Comparison of ENCODE assay signal across 8 mouse cellular contexts in the genomic region with DNA sequence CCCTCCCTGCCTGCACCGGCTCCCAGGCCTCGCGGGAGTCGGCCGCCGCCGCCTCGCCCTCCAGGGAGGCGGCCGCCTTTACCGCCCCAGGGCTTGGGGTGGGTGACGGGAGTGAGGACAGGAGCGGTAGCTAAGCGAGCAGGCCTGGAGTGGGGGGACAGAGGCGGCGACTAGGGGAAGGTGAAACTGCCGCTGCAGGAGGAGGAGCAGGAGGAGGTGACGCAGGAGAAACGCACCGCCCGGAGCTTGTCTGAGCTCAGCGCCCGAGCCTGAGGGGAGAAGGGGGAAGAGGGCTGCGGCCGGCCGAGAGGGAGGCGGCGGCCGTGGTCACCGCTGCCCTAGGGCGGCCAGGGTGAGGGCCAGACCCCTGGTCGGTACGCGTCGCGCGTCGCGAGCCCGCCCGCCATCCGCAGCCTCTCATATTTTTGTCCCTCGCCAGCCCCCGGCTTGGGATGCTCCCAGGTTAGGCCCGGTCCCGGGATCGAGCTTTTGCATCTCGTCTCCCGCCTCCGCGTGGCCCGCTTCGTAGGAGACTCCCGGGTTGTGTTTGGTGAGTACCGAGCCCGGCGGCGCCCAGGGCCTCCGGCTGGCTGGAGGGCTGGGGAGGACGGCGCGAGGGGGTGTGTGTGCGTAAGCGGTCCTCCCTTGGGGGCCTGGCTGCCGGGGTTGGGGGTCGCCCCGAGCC. TPM values are rescaled to one million over a fixed set of nuclear protein-coding genes. Genes with fewer than 3 reads are reported as not detected.
A peak's percentile ranks its signal among the peaks of the same experiment; 100 is the strongest.
DNase-seq lines count a peak whose midpoint lies in the region; ATAC-seq and TF ChIP-seq lines count a peak whose summit lies in the region.

No protein-coding gene starts in this region.

- ATAC-seq in forebrain, postnatal 0 days: peak; percentile 12
- peak; percentile 41 for ATAC-seq in lung, embryonic 15.5 days (ENCODE audit: borderline replicate concordance, extremely low read depth, low FRiP score, low TSS enrichment)

- H3K4me2 ChIP-seq in forebrain, postnatal 0 days (ENCODE audit: low read depth): peak overlapping the region; percentile 49
- H3K4me2 ChIP-seq in lung, embryonic 15.5 days: peak overlapping the region; percentile 53

- TF ChIP-seq POLR2A in olfactory bulb, adult 2 months (IDR thresholded peaks at IDR 0.05; ENCODE audit: insufficient read depth, low read depth, low read length): no peak; the same call in 1 of the 2 replicates

- DNase-seq in ES-CJ7 (ENCODE audit: low read depth, low spot score): peak; percentile 33
- DNase-seq in cerebellum, adult 11 months: peak; percentile 58
- peak; percentile 56 for DNase-seq in forebrain, postnatal 0 days
- peak; percentile 73 for DNase-seq in heart, postnatal 4 days
- peak; percentile 9 for DNase-seq in layer of hippocampus, adult 9-10 months (ENCODE audit: low spot score)
- DNase-seq in thymus, postnatal 0 days (ENCODE audit: low spot score): peak; percentile 64

- no peaks in the 10 kb centered on the region for H3K4me1 ChIP-seq in forebrain, postnatal 0 days (ENCODE audit: insufficient read depth)
- no peaks in the 10 kb centered on the region for H3K4me1 ChIP-seq in lung, embryonic 15.5 days
- H3K4me1 ChIP-seq in olfactory bulb, adult 2 months (ENCODE audit: control insufficient read depth, insufficient read depth, low read length): no peaks in the 10 kb centered on the region

- peak overlapping the region; percentile 62 for H3K4me3 ChIP-seq in forebrain, postnatal 0 days (ENCODE audit: low read depth, low read length)
- peak overlapping the region; percentile 73 for H3K4me3 ChIP-seq in lung, embryonic 15.5 days
- peak overlapping the region; percentile 80 for H3K4me3 ChIP-seq in olfactory bulb, adult 2 months (ENCODE audit: insufficient read depth, low read depth, low read length)

- no peaks in the 10 kb centered on the region for H3K27me3 ChIP-seq in forebrain, postnatal 0 days (ENCODE audit: insufficient read depth, low read length)
- H3K27me3 ChIP-seq in lung, embryonic 15.5 days: peaks cover 6% of the 10 kb centered on the region; the same call in 1 of the 2 replicates

- no peaks in the 10 kb centered on the region for H3K9me3 ChIP-seq in forebrain, postnatal 0 days (ENCODE audit: low read length)
- no peaks in the 10 kb centered on the region for H3K9me3 ChIP-seq in lung, embryonic 15.5 days

- no peaks in the 10 kb centered on the region for H3K36me3 ChIP-seq in forebrain, postnatal 0 days (ENCODE audit: insufficient read depth)
- no peaks in the 10 kb centered on the region for H3K36me3 ChIP-seq in lung, embryonic 15.5 days

- peak overlapping the region; percentile 96 for H3K27ac ChIP-seq in forebrain, postnatal 0 days (ENCODE audit: low read depth, low read length)
- peak overlapping the region; percentile 95 for H3K27ac ChIP-seq in lung, embryonic 15.5 days
- peak overlapping the region; percentile 95 for H3K27ac ChIP-seq in olfactory bulb, adult 2 months (ENCODE audit: insufficient read depth, low read depth, low read length)

- TF ChIP-seq CTCF in forebrain, postnatal 0 days (IDR thresholded peaks at IDR 0.05; ENCODE audit: low read depth): no peak
- TF ChIP-seq CTCF in olfactory bulb, adult 2 months (IDR thresholded peaks at IDR 0.05; ENCODE audit: insufficient read depth, low read depth, low read length): no peak

- 33% methylated on average over 57 of the region's 67 CpGs for WGBS in forebrain, postnatal 0 days
- 9% methylated on average over 56 of the region's 67 CpGs for WGBS in lung, embryonic 15.5 days
- WGBS in olfactory bulb, adult 2 months: 16% methylated on average over 65 of the region's 67 CpGs

- H3K9ac ChIP-seq in forebrain, postnatal 0 days: peak overlapping the region; percentile 84
- peak overlapping the region; percentile 81 for H3K9ac ChIP-seq in lung, embryonic 15.5 days

RNA-seq across cellular contexts. Expression of gene Usp9x, which starts 0.6 kb away (rescaled TPM):
- total RNA-seq in forebrain, postnatal 0 days (2014; rRNA removed): 238 and 345 TPM in 2 replicates
- polyA plus RNA-seq in forebrain, postnatal 0 days (2015; fragmentation: Nextera tagmentation; extraction: Ambion mirVana): 15.1 and 25.7 TPM in 2 replicates
- total RNA-seq in heart, postnatal 4 days (2021): 100 to 1,000 TPM; 146 to 154 TPM
- 23.4 and 24.2 TPM in 2 replicates for polyA plus RNA-seq in lung, embryonic 15.5 days (2015; fragmentation: Nextera tagmentation; extraction: Ambion mirVana)
- 284 TPM in 1 of 2 replicates, not detected in the other for polyA plus RNA-seq in olfactory bulb, adult 2 months (2012; ENCODE audit: insufficient read depth, insufficient read length, low replicate concordance, missing spikeins)
- polyA plus RNA-seq in thymus, postnatal 0 days (2015; fragmentation: Nextera tagmentation; extraction: Ambion mirVana): 19.8 and 21.4 TPM in 2 replicates

Comparison
In these comparisons a context has a peak if more than half of its experiments do, and no peak if none do; other contexts are left out.
1. Peak in every context shown above with its lines: DNase-seq, ATAC-seq, H3K4me3 ChIP-seq and H3K27ac ChIP-seq.
2. DNase-seq: peak in every context shown above with its lines; median percentile 73 in heart, postnatal 4 days; 64 in thymus, postnatal 0 days; 58 in cerebellum, adult 11 months; 56 in forebrain, postnatal 0 days; 33 in ES-CJ7; 9 in layer of hippocampus, adult 9-10 months.